Mouse (Mus musculus) retina, adult 2 months (tissue): ENCODE data around the gene Atxn1.

ENCODE experiments used
- DNase-seq: peaks from one replicate; pipeline ENCODE4 v3.0.0-alpha.2; 2012; ENCODE audit warnings: low read depth, low spot score

Gene Atxn1

GRCm38 (mm10) chr13:45963497-45964330 lies 1.1 kb downstream of the Atxn1 start:
- peak; percentile 58 for DNase-seq

GRCm38 (mm10) chr13:45962776-45963175 lies 2.0 kb downstream of the Atxn1 start:
- peak; percentile 15 for DNase-seq

GRCm38 (mm10) chr13:45961871-45962630 lies 2.8 kb downstream of the Atxn1 start:
- peak; percentile 30 for DNase-seq

- DNase-seq = no peak
Measured at GRCm38 (mm10) chr13:45960311-45960965, 4.4 kb downstream of the Atxn1 start.

GRCm38 (mm10) chr13:45958306-45958705 lies 6.5 kb downstream of the Atxn1 start:
- DNase-seq = no peak

GRCm38 (mm10) chr13:45957629-45958028 lies 7.2 kb downstream of the Atxn1 start:
- no peak for DNase-seq

GRCm38 (mm10) chr13:45956287-45956686 lies 8.5 kb downstream of the Atxn1 start:
- no peak for DNase-seq

- no peak for DNase-seq
Measured at GRCm38 (mm10) chr13:45955370-45956055, 9.3 kb downstream of the Atxn1 start.

GRCm38 (mm10) chr13:45953098-45953497 lies 11.7 kb downstream of the Atxn1 start:
- DNase-seq = no peak

GRCm38 (mm10) chr13:45951071-45951645 lies 13.7 kb downstream of the Atxn1 start:
- peak; percentile 57 for DNase-seq

GRCm38 (mm10) chr13:45950355-45950861 lies 14.4 kb downstream of the Atxn1 start:
- peak; percentile 29 for DNase-seq

GRCm38 (mm10) chr13:45946136-45946535 lies 18.7 kb downstream of the Atxn1 start:
- DNase-seq = no peak

- no peak for DNase-seq
Measured at GRCm38 (mm10) chr13:45942337-45942736, 22.5 kb downstream of the Atxn1 start.

GRCm38 (mm10) chr13:45940714-45941113 lies 24.1 kb downstream of the Atxn1 start:
- DNase-seq = no peak

GRCm38 (mm10) chr13:45939561-45939960 lies 25.2 kb downstream of the Atxn1 start:
- no peak for DNase-seq

GRCm38 (mm10) chr13:45938083-45938482 lies 26.7 kb downstream of the Atxn1 start:
- DNase-seq = no peak

- no peak for DNase-seq
Measured at GRCm38 (mm10) chr13:45936765-45937164, 28.0 kb downstream of the Atxn1 start.

GRCm38 (mm10) chr13:45935798-45936197 lies 29.0 kb downstream of the Atxn1 start:
- no peak for DNase-seq

GRCm38 (mm10) chr13:45934841-45935240 lies 30.0 kb downstream of the Atxn1 start:
- DNase-seq = peak; percentile 60

- no peak for DNase-seq
Measured at GRCm38 (mm10) chr13:45934085-45934484, 30.7 kb downstream of the Atxn1 start.

- no peak for DNase-seq
Measured at GRCm38 (mm10) chr13:45932491-45932921, 32.3 kb downstream of the Atxn1 start.
